Mouse (Mus musculus): Measurements from ENCODE around the gene Rpgrip1l.

GRCm38 (mm10) chr8:91281545-91281944 is 31.5 kb downstream of the Rpgrip1l start:
- TF ChIP-seq CTCF (IDR thresholded peaks at IDR 0.05; ENCODE audit: low read depth) (no peak), EP300 (IDR thresholded peaks at IDR 0.05; ENCODE audit: low read depth) (no peak)
